In the genomic region with DNA sequence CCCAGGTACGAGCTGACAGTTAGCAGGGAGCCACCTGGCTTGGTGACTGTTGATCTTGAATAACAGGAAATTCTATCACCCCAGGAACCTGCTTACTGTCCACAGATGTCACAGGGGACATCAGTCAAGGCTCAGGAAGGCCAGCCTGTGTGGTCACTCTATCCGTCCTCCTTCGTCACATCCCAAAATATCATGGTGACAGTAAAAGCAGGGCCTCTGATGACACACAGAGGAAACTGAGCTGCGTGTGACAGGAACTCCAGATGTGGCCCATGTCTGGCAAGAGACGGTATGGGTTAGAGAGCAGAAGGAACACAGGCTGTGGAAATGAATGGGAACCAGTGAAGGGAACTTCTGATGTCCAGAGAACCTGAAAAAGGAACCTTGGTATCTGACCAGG, we compare ENCODE assay signal across 25 mouse cellular contexts.
DNase-seq lines count a peak whose midpoint lies in the region; TF ChIP-seq lines count a peak whose summit lies in the region.
"Had no signal": no experiment of that assay in that cellular context is flagged by ENCODE, and none has a peak within 500 bp of the region (broad histone marks: within the 10 kb centered on the region; RNA-seq: fewer than 3 reads in every experiment).

No protein-coding gene starts in this region.

- no peak overlapping the region for H3K4me3 ChIP-seq in layer of hippocampus, adult 2 months
- H3K4me3 ChIP-seq: embryonic facial prominence, embryonic 10.5 days; embryonic facial prominence, embryonic 13.5 days; erythroblast, embryonic 14.5 days; forebrain, embryonic 12.5 days; forebrain, embryonic 15.5 days; heart, adult 2 months; heart, embryonic 10.5 days; heart, embryonic 13.5 days had no signal

- DNase-seq in gastrocnemius, adult 18-20 months (ENCODE audit: low spot score), result peak; percentile 82
- no peak for DNase-seq in gastrocnemius, postnatal 4 days (ENCODE audit: low spot score in 2 of 2)
- no peak for DNase-seq in layer of hippocampus, adult 2 months (ENCODE audit: low spot score in 2 of 2)
- no peak for DNase-seq in layer of hippocampus, adult 8-10 months (ENCODE audit: low spot score in 2 of 2)
- peak; percentile 69 for DNase-seq in gastrocnemius, postnatal 25 days
- no peak for DNase-seq in spleen, postnatal 4 days (ENCODE audit: low spot score in 2 of 2)
- DNase-seq: adrenal gland, adult 8-10 months; adrenal gland, postnatal 25 days; cerebellum, adult 11-12 months; cerebellum, adult 8-10 months; cerebellum, postnatal 10 days; cerebellum, postnatal 36 days; embryo, embryonic 11 days; heart, adult 2 months; heart, postnatal 14 days; heart, postnatal 4 days had no signal

- H3K27ac ChIP-seq in layer of hippocampus, adult 2 months, result peak overlapping the region; percentile 6; the same call in 1 of the 2 replicates
- H3K27ac ChIP-seq: embryonic facial prominence, embryonic 10.5 days; embryonic facial prominence, embryonic 13.5 days; forebrain, embryonic 12.5 days; forebrain, embryonic 15.5 days; heart, adult 2 months; heart, embryonic 10.5 days; heart, embryonic 13.5 days; hindbrain, embryonic 14.5 days; hindbrain, postnatal 0 days had no signal

- no peak for TF ChIP-seq CTCF in layer of hippocampus, adult 2 months (conservative IDR thresholded peaks at IDR 0.05)

Comparison
In these comparisons a context has a peak if more than half of its experiments do, and no peak if none do; other contexts are left out.
1. DNase-seq: peak in gastrocnemius, adult 18-20 months (single experiment) and gastrocnemius, postnatal 25 days (single experiment); none in gastrocnemius, postnatal 4 days (0 of 2), layer of hippocampus, adult 2 months (0 of 2), layer of hippocampus, adult 8-10 months (0 of 2) and spleen, postnatal 4 days (0 of 2).